Mouse (Mus musculus): ENCODE measurements at regions not wholly inside any gene's neighbourhood (a gene's known extent, or its start where the extent isn't known, plus 50 kb on each side); places are given as distances from the start of the nearest gene placed in this dataset.

GRCm38 (mm10) chrX:12462936-12463647 lies 124.5 kb upstream of the Atp6ap2 start:
- 0 out of 2 replicates have a peak, but pooled peaks cover 2% of the 10 kb centered on the region for H3K9me3 ChIP-seq (replicated peaks)
- H3K4me1 ChIP-seq: peaks cover 21% of the 10 kb centered on the region
- H3K27me3 ChIP-seq (ENCODE audit: low read depth, poor library complexity, severe bottlenecking): peaks cover 58% of the 10 kb centered on the region
- no peak overlapping the region for H3K27ac ChIP-seq (replicated peaks)
- 74% methylated on average over 11 of the region's 11 CpGs for WGBS
- no peak overlapping the region for H3K4me3 ChIP-seq
- no peaks in the 10 kb centered on the region for H3K36me3 ChIP-seq
- DNase-seq (ENCODE audit: low spot score): no peak

GRCm38 (mm10) chrX:12466312-12466711 lies 121.3 kb upstream of the Atp6ap2 start:
- no peaks in the 10 kb centered on the region for H3K36me3 ChIP-seq
- H3K4me3 ChIP-seq: no peak overlapping the region
- peak overlapping the region; percentile 84 for H3K27ac ChIP-seq (replicated peaks)
- peak; percentile 29 for DNase-seq (ENCODE audit: low spot score)
- no peaks in the 10 kb centered on the region for H3K9me3 ChIP-seq (replicated peaks)
- 43% methylated on average over 10 of the region's 10 CpGs for WGBS
- H3K4me1 ChIP-seq: peaks cover 37% of the 10 kb centered on the region
- peaks cover 75% of the 10 kb centered on the region for H3K27me3 ChIP-seq (ENCODE audit: low read depth, poor library complexity, severe bottlenecking)

- peaks cover 37% of the 10 kb centered on the region for H3K4me1 ChIP-seq
- WGBS: 28% methylated on average over 6 of the region's 6 CpGs
- H3K27me3 ChIP-seq (ENCODE audit: low read depth, poor library complexity, severe bottlenecking): peaks cover 76% of the 10 kb centered on the region
- peak; percentile 28 for DNase-seq (ENCODE audit: low spot score)
- H3K4me3 ChIP-seq: peak overlapping the region; percentile 14; the same call in 1 of the 2 replicates
- H3K9me3 ChIP-seq (replicated peaks): no peaks in the 10 kb centered on the region
- H3K27ac ChIP-seq (replicated peaks): peak overlapping the region; percentile 84
- no peaks in the 10 kb centered on the region for H3K36me3 ChIP-seq
Measured at GRCm38 (mm10) chrX:12466897-12467296, 120.7 kb upstream of the Atp6ap2 start.

- Histone ChIP-seq H3K9me3 (replicated peaks) (no peaks in the 10 kb centered on the region), H3K27me3 (ENCODE audit: low read depth, poor library complexity, severe bottlenecking) (peaks cover 70% of the 10 kb centered on the region), H3K36me3 (no peaks in the 10 kb centered on the region), H3K27ac (replicated peaks) (peak overlapping the region; percentile 84), H3K4me1 (peaks cover 37% of the 10 kb centered on the region), H3K4me3 (peak overlapping the region; percentile 14; the same call in 1 of the 2 replicates)
- DNase-seq (ENCODE audit: low spot score): peak; percentile 38
- 42% methylated on average over 9 of the region's 10 CpGs for WGBS
Measured at GRCm38 (mm10) chrX:12467528-12468179, 119.9 kb upstream of the Atp6ap2 start.

- whole genome bisulfite sequencing: 82% methylated on average over 5 of the region's 5 CpGs
- no peak for DNase-seq (ENCODE audit: low spot score)
Measured at GRCm38 (mm10) chrX:12472296-12472695, 115.3 kb upstream of the Atp6ap2 start.

GRCm38 (mm10) chrX:12479207-12479606 lies 108.4 kb upstream of the Atp6ap2 start:
- no peaks in the 10 kb centered on the region for H3K36me3 ChIP-seq
- no peak overlapping the region for H3K27ac ChIP-seq (replicated peaks)
- DNase-seq (ENCODE audit: low spot score): no peak
- H3K4me3 ChIP-seq: no peak overlapping the region
- H3K9me3 ChIP-seq (replicated peaks): no peaks in the 10 kb centered on the region
- peaks cover 7% of the 10 kb centered on the region for H3K4me1 ChIP-seq
- WGBS: 82% methylated on average over 6 of the region's 6 CpGs
- H3K27me3 ChIP-seq (ENCODE audit: low read depth, poor library complexity, severe bottlenecking): peaks cover 58% of the 10 kb centered on the region

More at GRCm38 (mm10) chrX:12472296-12472695, 115.3 kb upstream of the Atp6ap2 start:
- H3K9me3 ChIP-seq (replicated peaks): no peaks in the 10 kb centered on the region
- H3K36me3 ChIP-seq: no peaks in the 10 kb centered on the region
- peaks cover 78% of the 10 kb centered on the region for H3K27me3 ChIP-seq (ENCODE audit: low read depth, poor library complexity, severe bottlenecking)
- no peak overlapping the region for H3K27ac ChIP-seq (replicated peaks)
- no peak overlapping the region for H3K4me3 ChIP-seq
- peaks cover 31% of the 10 kb centered on the region for H3K4me1 ChIP-seq

- no peak overlapping the region for H3K27ac ChIP-seq (replicated peaks)
- peaks cover 73% of the 10 kb centered on the region for H3K27me3 ChIP-seq (ENCODE audit: low read depth, poor library complexity, severe bottlenecking)
- H3K36me3 ChIP-seq: no peaks in the 10 kb centered on the region
- H3K4me1 ChIP-seq: peaks cover 9% of the 10 kb centered on the region
- H3K9me3 ChIP-seq (replicated peaks): no peaks in the 10 kb centered on the region
- no peak overlapping the region for H3K4me3 ChIP-seq
- 91% methylated on average over 7 of the region's 7 CpGs for WGBS
- DNase-seq (ENCODE audit: low spot score): no peak
Measured at GRCm38 (mm10) chrX:12490957-12491356, 96.6 kb upstream of the Atp6ap2 start.

- no peaks in the 10 kb centered on the region for H3K9me3 ChIP-seq (replicated peaks)
- no peak overlapping the region for H3K27ac ChIP-seq (replicated peaks)
- H3K4me3 ChIP-seq: no peak overlapping the region
- H3K4me1 ChIP-seq: peaks cover 9% of the 10 kb centered on the region
- peaks cover 78% of the 10 kb centered on the region for H3K27me3 ChIP-seq (ENCODE audit: low read depth, poor library complexity, severe bottlenecking)
- no peaks in the 10 kb centered on the region for H3K36me3 ChIP-seq
- WGBS: 50% methylated on average over 5 of the region's 5 CpGs
- DNase-seq (ENCODE audit: low spot score): no peak
Measured at GRCm38 (mm10) chrX:12493216-12493615, 94.4 kb upstream of the Atp6ap2 start.

- peaks cover 85% of the 10 kb centered on the region for H3K27me3 ChIP-seq (ENCODE audit: low read depth, poor library complexity, severe bottlenecking)
- no peaks in the 10 kb centered on the region for H3K36me3 ChIP-seq
- DNase-seq (ENCODE audit: low spot score): no peak
- H3K27ac ChIP-seq (replicated peaks): no peak overlapping the region
- 79% methylated on average over 3 of the region's 3 CpGs for WGBS
- H3K4me3 ChIP-seq: no peak overlapping the region
- H3K9me3 ChIP-seq (replicated peaks): no peaks in the 10 kb centered on the region
- H3K4me1 ChIP-seq: peaks cover 9% of the 10 kb centered on the region
Measured at GRCm38 (mm10) chrX:12493916-12494315, 93.7 kb upstream of the Atp6ap2 start.

- H3K36me3 ChIP-seq: no peaks in the 10 kb centered on the region
- peaks cover 9% of the 10 kb centered on the region for H3K4me1 ChIP-seq
- DNase-seq (ENCODE audit: low spot score): no peak
- H3K27me3 ChIP-seq (ENCODE audit: low read depth, poor library complexity, severe bottlenecking): peaks cover 89% of the 10 kb centered on the region
- H3K27ac ChIP-seq (replicated peaks): no peak overlapping the region
- H3K4me3 ChIP-seq: no peak overlapping the region
- no peaks in the 10 kb centered on the region for H3K9me3 ChIP-seq (replicated peaks)
- WGBS: 83% methylated on average over 6 of the region's 6 CpGs
Measured at GRCm38 (mm10) chrX:12494535-12494934, 93.1 kb upstream of the Atp6ap2 start.

- H3K4me1 ChIP-seq: peaks cover 11% of the 10 kb centered on the region; the same call in 1 of the 2 replicates
- no peak for DNase-seq (ENCODE audit: low spot score)
- no peak overlapping the region for H3K27ac ChIP-seq (replicated peaks)
- no peaks in the 10 kb centered on the region for H3K36me3 ChIP-seq
- peaks cover 69% of the 10 kb centered on the region for H3K27me3 ChIP-seq (ENCODE audit: low read depth, poor library complexity, severe bottlenecking)
- no peaks in the 10 kb centered on the region for H3K9me3 ChIP-seq (replicated peaks)
- WGBS: 90% methylated on average over 3 of the region's 3 CpGs
- no peak overlapping the region for H3K4me3 ChIP-seq
Measured at GRCm38 (mm10) chrX:12500601-12501000, 87.0 kb upstream of the Atp6ap2 start.

- Histone ChIP-seq H3K27me3 (ENCODE audit: low read depth, poor library complexity, severe bottlenecking) (peaks cover 67% of the 10 kb centered on the region), H3K4me1 (peaks cover 11% of the 10 kb centered on the region; the same call in 1 of the 2 replicates), H3K36me3 (no peaks in the 10 kb centered on the region), H3K4me3 (no peak overlapping the region), H3K9me3 (replicated peaks) (no peaks in the 10 kb centered on the region), H3K27ac (replicated peaks) (peak overlapping the region; percentile 55; the same call in 1 of the 2 replicates)
- WGBS: 70% methylated on average over 4 of the region's 4 CpGs
- peak; percentile 17 for DNase-seq (ENCODE audit: low spot score)
Measured at GRCm38 (mm10) chrX:12502364-12502763, 85.2 kb upstream of the Atp6ap2 start.

- no peak for DNase-seq (ENCODE audit: low spot score)
- Histone ChIP-seq H3K4me3 (no peak overlapping the region), H3K27ac (replicated peaks) (peak overlapping the region; percentile 55; the same call in 1 of the 2 replicates), H3K36me3 (no peaks in the 10 kb centered on the region), H3K27me3 (ENCODE audit: low read depth, poor library complexity, severe bottlenecking) (peaks cover 63% of the 10 kb centered on the region), H3K9me3 (replicated peaks) (no peaks in the 10 kb centered on the region), H3K4me1 (peaks cover 11% of the 10 kb centered on the region; the same call in 1 of the 2 replicates)
- 81% methylated on average over 1 of the region's 1 CpGs for WGBS
Measured at GRCm38 (mm10) chrX:12503581-12503980, 84.0 kb upstream of the Atp6ap2 start.
